Comparison of ENCODE assay signal across 13 mouse cellular contexts in the genomic region with DNA sequence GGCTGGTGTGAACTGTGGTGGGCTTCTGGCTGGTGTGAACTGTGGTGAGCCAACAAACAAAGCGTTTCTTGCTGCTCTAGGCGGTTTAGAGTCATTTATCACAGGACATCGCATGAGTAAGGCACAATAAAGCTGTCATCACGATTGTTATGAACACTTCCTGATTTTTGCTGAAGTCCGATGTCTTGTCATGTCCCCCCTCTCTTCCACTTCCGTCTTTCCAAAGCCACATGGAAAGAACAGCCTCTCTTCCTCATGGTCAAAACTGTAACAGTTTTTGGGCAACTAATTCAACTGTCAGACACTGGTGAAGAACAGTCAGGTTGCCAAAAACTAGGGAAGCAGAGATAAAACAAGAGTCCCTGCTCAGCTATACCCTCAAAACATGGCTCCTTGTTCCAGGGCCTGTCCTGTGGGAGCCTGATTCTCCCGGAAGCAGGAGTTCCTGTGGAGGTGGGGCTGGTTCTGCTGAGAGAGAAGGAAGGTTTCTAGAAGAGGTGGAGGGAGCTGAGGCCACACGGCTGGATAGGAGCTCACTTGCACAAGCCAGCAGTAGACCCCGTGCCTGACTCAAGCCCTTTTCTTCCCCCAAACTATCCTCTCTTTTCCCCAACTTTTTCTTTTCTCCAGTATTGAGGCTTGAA. TPM values are rescaled to one million over a fixed set of nuclear protein-coding genes. Genes with fewer than 3 reads are reported as not detected.
DNase-seq lines count a peak whose midpoint lies in the region; ATAC-seq and TF ChIP-seq lines count a peak whose summit lies in the region.
"Had no signal": no experiment of that assay in that cellular context is flagged by ENCODE, and none has a peak within 500 bp of the region (broad histone marks: within the 10 kb centered on the region; RNA-seq: fewer than 3 reads in every experiment).

No protein-coding gene starts in this region.

- no peak overlapping the region for H3K9ac ChIP-seq in liver, embryonic 15.5 days
- no peak overlapping the region for H3K9ac ChIP-seq in stomach, postnatal 0 days (ENCODE audit: low read length)
- H3K9ac ChIP-seq: midbrain, embryonic 12.5 days had no signal

- no peak for ATAC-seq in liver, embryonic 15.5 days (ENCODE audit: insufficient read depth)
- no peak for ATAC-seq in stomach, postnatal 0 days (ENCODE audit: low FRiP score, low TSS enrichment)

- intact Hi-C loops in gastrocnemius, adult 2 months (cut with DNase I): no loop called here
- intact Hi-C loops in gastrocnemius, postnatal 36 days (cut with DNase I): loop anchor here (5.0 kb wide), 1 partner anchor 91 kb away; no protein-coding TSS in a partner anchor

- H3K27me3 ChIP-seq in testis, adult 2 months (ENCODE audit: control insufficient read depth, insufficient read depth, low read length): no peaks in the 10 kb centered on the region
- H3K27me3 ChIP-seq in liver, embryonic 15.5 days: no peaks in the 10 kb centered on the region
- H3K27me3 ChIP-seq in stomach, postnatal 0 days (ENCODE audit: control insufficient read depth, insufficient read depth, low read length): no peaks in the 10 kb centered on the region
- H3K27me3 ChIP-seq: CH12.LX; midbrain, embryonic 12.5 days had no signal

- no peak for TF ChIP-seq EP300 in stomach, postnatal 0 days (optimal IDR thresholded peaks at IDR 0.05)

- DNase-seq in gastrocnemius, adult 2 months: no peak
- no peak for DNase-seq in gastrocnemius, postnatal 36 days
- no peak for DNase-seq in testis, postnatal 14 days (ENCODE audit: low spot score)
- DNase-seq in stomach, postnatal 0 days (ENCODE audit: low spot score): no peak
- DNase-seq in cerebellum, postnatal 10 days: no peak
- DNase-seq in ovary, postnatal 36 days (ENCODE audit: low spot score): no peak
- DNase-seq: thymus, postnatal 14 days had no signal

- TF ChIP-seq POLR2A in testis, adult 2 months (IDR thresholded peaks at IDR 0.05; ENCODE audit: control insufficient read depth, low read depth, low read length): no peak

- no peak for TF ChIP-seq CTCF in gastrocnemius, adult 2 months (IDR thresholded peaks at IDR 0.05)
- no peak for TF ChIP-seq CTCF in testis, adult 2 months (IDR thresholded peaks at IDR 0.05; ENCODE audit: control insufficient read depth, insufficient read depth, insufficient replicate concordance, low read depth, low read length)
- no peak for TF ChIP-seq CTCF in stomach, postnatal 0 days (IDR thresholded peaks at IDR 0.05; ENCODE audit: low read depth)

- H3K4me2 ChIP-seq in liver, embryonic 15.5 days: no peak overlapping the region; the same call in 1 of the 2 replicates
- no peak overlapping the region for H3K4me2 ChIP-seq in stomach, postnatal 0 days (replicated peaks; ENCODE audit: low read depth)
- H3K4me2 ChIP-seq: midbrain, embryonic 12.5 days had no signal

- no peaks in the 10 kb centered on the region for H3K36me3 ChIP-seq in testis, adult 2 months (ENCODE audit: control insufficient read depth, insufficient read depth, low read length)
- H3K36me3 ChIP-seq in liver, embryonic 15.5 days (replicated peaks): no peaks in the 10 kb centered on the region
- no peaks in the 10 kb centered on the region for H3K36me3 ChIP-seq in stomach, postnatal 0 days (ENCODE audit: control insufficient read depth, insufficient read depth, low read length)
- H3K36me3 ChIP-seq: midbrain, embryonic 12.5 days had no signal

- no peaks in the 10 kb centered on the region for H3K9me3 ChIP-seq in liver, embryonic 15.5 days (replicated peaks)
- H3K9me3 ChIP-seq in stomach, postnatal 0 days (ENCODE audit: control insufficient read depth, low read length): no peaks in the 10 kb centered on the region
- H3K9me3 ChIP-seq: midbrain, embryonic 12.5 days had no signal

- H3K4me1 ChIP-seq in testis, adult 2 months (ENCODE audit: control insufficient read depth, insufficient read depth, low read length): no peaks in the 10 kb centered on the region; the same call in none of the 2 replicates
- peaks cover 21% of the 10 kb centered on the region for H3K4me1 ChIP-seq in liver, embryonic 15.5 days (replicated peaks)
- H3K4me1 ChIP-seq in stomach, postnatal 0 days (replicated peaks; ENCODE audit: control insufficient read depth, insufficient read depth): peaks cover 6% of the 10 kb centered on the region; the same call in 1 of the 2 replicates

- H3K27ac ChIP-seq in gastrocnemius, adult 2 months: peak overlapping the region; percentile 72
- no peak overlapping the region; the same call in 1 of the 2 replicates for H3K27ac ChIP-seq in testis, adult 2 months (ENCODE audit: control insufficient read depth, insufficient read depth, low read depth, low read length)
- peak overlapping the region; percentile 45 for H3K27ac ChIP-seq in liver, embryonic 15.5 days (replicated peaks)
- peak overlapping the region; percentile 71 for H3K27ac ChIP-seq in stomach, postnatal 0 days (replicated peaks)

- no peak overlapping the region for H3K4me3 ChIP-seq in gastrocnemius, adult 2 months
- peak overlapping the region; percentile 83 for H3K4me3 ChIP-seq in testis, adult 2 months (ENCODE audit: control insufficient read depth, low read depth, low read length)
- no peak overlapping the region for H3K4me3 ChIP-seq in liver, embryonic 15.5 days (replicated peaks)
- no peak overlapping the region for H3K4me3 ChIP-seq in stomach, postnatal 0 days (ENCODE audit: low read depth, low read length)
- H3K4me3 ChIP-seq: midbrain, embryonic 12.5 days had no signal

- WGBS in liver, embryonic 15.5 days (ENCODE audit: insufficient replicate concordance): 26% methylated on average over 9 of the region's 9 CpGs
- 55% methylated on average over 9 of the region's 9 CpGs for WGBS in stomach, postnatal 0 days

RNA-seq across cellular contexts. Expression of gene Gm9964, which starts 9.1 kb away (rescaled TPM):
- total RNA-seq in gastrocnemius, adult 2 months (2021): not detected
- total RNA-seq in gastrocnemius, postnatal 36 days (2021): not detected
- polyA plus RNA-seq in testis, adult 2 months (2012; rRNA removed): 0.21 TPM in 1 of 2 replicates, not detected in the other
- polyA plus RNA-seq in liver, embryonic 15.5 days (2015; fragmentation: Nextera tagmentation; extraction: Ambion mirVana): not detected in 2 replicates
- not detected in 2 replicates for polyA plus RNA-seq in stomach, postnatal 0 days (2015; fragmentation: Nextera tagmentation; extraction: Ambion mirVana)
- total RNA-seq: CH12.LX; gastrocnemius, postnatal 10 days had no signal
- polyA plus RNA-seq: brain, embryonic 14.5 days; midbrain, embryonic 12.5 days had no signal

RNA-seq across cellular contexts. Expression of gene Nf1, which starts 33.7 kb away (rescaled TPM):
- 10 to 100 TPM; 18.2 to 23.5 TPM for total RNA-seq in gastrocnemius, adult 2 months (2021)
- 10 to 100 TPM; 16.4 to 17.1 TPM for total RNA-seq in gastrocnemius, postnatal 36 days (2021)
- polyA plus RNA-seq in testis, adult 2 months (2012; rRNA removed): 24.1 and 29.3 TPM in 2 replicates
- 0.92 and 1.0 TPM in 2 replicates for polyA plus RNA-seq in liver, embryonic 15.5 days (2015; fragmentation: Nextera tagmentation; extraction: Ambion mirVana)
- 2.6 and 3.2 TPM in 2 replicates for polyA plus RNA-seq in stomach, postnatal 0 days (2015; fragmentation: Nextera tagmentation; extraction: Ambion mirVana)

RNA-seq across cellular contexts. Expression of gene Wsb1, which starts 51.3 kb away (rescaled TPM):
- total RNA-seq in gastrocnemius, adult 2 months (2021): 10 to 100 TPM in 1 of 2 experiments, 1 to 10 TPM in 1; 7.2 to 14.3 TPM
- 1 to 10 TPM; 6.7 to 6.9 TPM for total RNA-seq in gastrocnemius, postnatal 36 days (2021)
- polyA plus RNA-seq in testis, adult 2 months (2012; rRNA removed): 12.2 and 14.2 TPM in 2 replicates
- 32.2 and 33.6 TPM in 2 replicates for polyA plus RNA-seq in liver, embryonic 15.5 days (2015; fragmentation: Nextera tagmentation; extraction: Ambion mirVana)
- 53.6 and 56.6 TPM in 2 replicates for polyA plus RNA-seq in stomach, postnatal 0 days (2015; fragmentation: Nextera tagmentation; extraction: Ambion mirVana)
